Mouse (Mus musculus): ENCODE results near the gene Alyref2. TPM values are rescaled to one million over a fixed set of nuclear protein-coding genes. Genes with fewer than 3 reads are reported as not detected.

The Alyref2 gene
- polyA plus RNA-seq, 1 experiment from 2014 or later: 34.5 TPM

DNA sequence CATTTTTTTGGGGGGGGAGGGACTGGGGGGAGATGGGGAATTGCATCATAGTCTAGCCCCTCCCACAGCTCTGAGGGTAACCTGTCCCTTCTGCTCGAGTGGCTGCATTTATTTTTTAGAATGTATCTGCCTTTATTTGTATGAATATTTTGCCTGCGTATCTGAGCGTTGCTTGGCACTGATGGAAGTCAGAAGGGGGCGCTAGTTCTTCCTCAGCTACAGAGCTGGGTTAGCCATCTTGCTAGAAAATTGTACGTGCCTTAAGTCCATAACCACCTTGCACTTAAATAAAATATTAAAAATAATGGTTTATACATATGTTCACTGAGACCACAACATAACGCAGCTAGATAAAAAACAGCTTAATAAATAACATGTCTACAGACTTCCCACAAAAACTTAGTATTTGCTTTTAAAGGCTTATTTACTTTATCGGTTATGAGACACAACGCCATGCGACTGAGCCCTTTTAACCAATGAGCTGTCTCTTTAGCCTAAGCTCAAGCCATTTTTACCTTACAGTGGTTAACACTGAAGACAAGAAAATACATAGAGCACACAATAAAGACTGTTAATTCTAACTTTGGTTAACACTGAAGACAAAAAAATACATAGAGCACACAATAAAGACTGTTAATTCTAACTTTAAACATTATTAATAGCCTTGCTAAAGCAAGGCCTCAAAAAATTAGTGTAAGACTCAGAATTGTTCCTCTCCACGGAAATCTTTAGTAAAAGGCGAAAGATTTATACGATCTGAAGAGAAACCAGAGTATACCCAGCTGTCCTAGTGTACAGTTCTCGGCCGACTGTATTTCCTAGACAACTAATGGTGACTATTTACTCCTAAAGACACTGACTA, 659 bp upstream of the Alyref2 start:
- ATAC-seq (ENCODE audit: low FRiP score): peak; percentile 89

DNA sequence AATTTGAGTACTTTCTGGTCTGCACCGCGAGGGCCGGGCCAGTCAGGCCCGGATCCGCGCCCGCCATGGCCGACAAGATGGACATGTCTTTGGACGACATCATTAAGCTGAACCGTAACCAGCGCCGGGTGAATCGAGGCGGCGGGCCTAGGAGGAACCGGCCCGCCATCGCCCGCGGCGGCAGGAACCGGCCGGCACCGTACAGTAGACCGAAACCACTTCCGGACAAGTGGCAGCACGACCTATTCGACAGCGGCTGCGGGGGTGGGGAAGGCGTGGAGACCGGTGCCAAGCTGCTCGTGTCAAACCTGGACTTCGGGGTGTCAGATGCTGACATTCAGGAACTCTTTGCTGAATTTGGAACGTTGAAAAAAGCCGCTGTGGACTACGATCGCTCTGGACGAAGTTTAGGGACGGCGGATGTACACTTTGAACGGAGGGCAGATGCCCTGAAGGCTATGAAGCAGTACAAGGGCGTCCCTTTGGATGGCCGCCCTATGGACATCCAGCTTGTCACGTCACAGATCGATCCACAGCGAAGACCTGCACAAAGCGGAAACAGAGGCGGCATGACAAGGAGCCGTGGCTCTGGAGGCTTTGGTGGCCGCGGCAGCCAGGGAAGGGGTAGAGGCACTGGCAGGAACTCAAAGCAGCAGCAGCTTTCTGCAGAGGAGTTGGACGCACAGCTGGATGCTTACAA, 464 bp downstream of the Alyref2 start:
- WGBS: under 1% methylated on average over 53 of the region's 53 CpGs
- ATAC-seq (ENCODE audit: low FRiP score): peak; percentile 80
- Histone ChIP-seq H3K4me3 (peak overlapping the region; percentile 66), H3K27ac (peak overlapping the region; percentile 96), H3K9me3 (no peaks in the 10 kb centered on the region), H3K4me2 (peak overlapping the region; percentile 66), H3K36me3 (peaks cover 16% of the 10 kb centered on the region), H3K9ac (peak overlapping the region; percentile 87), H3K4me1 (replicated peaks) (peaks cover 20% of the 10 kb centered on the region), H3K27me3 (no peaks in the 10 kb centered on the region)

More for the DNA sequence above, 659 bp upstream of the Alyref2 start:
- Histone ChIP-seq H3K4me3 (peak overlapping the region; percentile 66), H3K27ac (peak overlapping the region; percentile 96), H3K27me3 (no peaks in the 10 kb centered on the region), H3K4me1 (replicated peaks) (peaks cover 20% of the 10 kb centered on the region), H3K4me2 (peak overlapping the region; percentile 66), H3K36me3 (peaks cover 16% of the 10 kb centered on the region), H3K9me3 (no peaks in the 10 kb centered on the region), H3K9ac (peak overlapping the region; percentile 51; the same call in 1 of the 2 replicates)
- under 1% methylated on average over 14 of the region's 14 CpGs for WGBS

DNA sequence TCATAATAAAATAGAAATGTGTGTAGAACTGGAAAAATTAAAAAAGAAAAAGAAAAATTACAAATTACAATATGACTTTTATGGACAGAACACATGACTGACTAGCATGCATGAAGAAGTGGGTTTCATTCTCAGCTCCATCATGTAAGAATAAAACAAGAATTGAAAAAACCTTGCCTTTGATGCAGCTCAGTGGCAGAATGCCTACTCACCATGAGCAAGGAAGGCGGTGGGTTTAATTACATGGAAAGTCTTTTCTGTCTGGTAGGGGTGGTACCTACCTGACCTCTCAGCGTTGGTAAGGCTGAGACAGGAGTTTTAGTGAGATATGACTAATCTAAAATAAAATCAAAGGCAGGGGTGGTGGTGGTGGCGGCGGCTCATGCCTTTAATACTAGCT, 1.3 kb downstream of the Alyref2 start:
- WGBS: 73% methylated on average over 4 of the region's 4 CpGs
- ATAC-seq (ENCODE audit: low FRiP score): no peak

DNA sequence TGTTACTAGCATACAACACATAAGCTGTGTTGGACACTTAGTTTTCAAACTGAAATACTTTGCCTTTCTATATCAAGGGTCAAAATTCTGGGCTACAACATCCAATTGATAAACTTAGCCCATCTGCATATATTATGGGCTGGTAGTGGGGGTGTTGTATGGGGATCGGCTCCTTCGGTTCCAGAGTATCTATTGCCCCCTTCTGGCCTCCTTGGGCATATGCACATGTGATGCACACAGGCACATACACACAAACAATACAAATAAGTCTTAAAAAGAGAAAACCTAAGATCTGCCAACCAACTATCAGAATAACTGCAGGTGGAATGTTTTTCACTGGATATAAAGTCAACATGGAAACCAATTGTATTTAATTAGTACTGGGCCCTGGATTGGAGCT, 10.0 kb downstream of the Alyref2 start:
- no peaks in the 10 kb centered on the region for H3K4me1 ChIP-seq (replicated peaks)
- no peak overlapping the region for H3K27ac ChIP-seq
- 87% methylated on average over 2 of the region's 2 CpGs for WGBS
- H3K4me3 ChIP-seq: no peak overlapping the region
- H3K9ac ChIP-seq: no peak overlapping the region
- H3K4me2 ChIP-seq: no peak overlapping the region
- no peaks in the 10 kb centered on the region for H3K27me3 ChIP-seq
- H3K9me3 ChIP-seq: no peaks in the 10 kb centered on the region
- ATAC-seq (ENCODE audit: low FRiP score): no peak
- no peaks in the 10 kb centered on the region for H3K36me3 ChIP-seq

More for the DNA sequence above, 1.3 kb downstream of the Alyref2 start:
- H3K4me3 ChIP-seq: peak overlapping the region; percentile 66
- peaks cover 20% of the 10 kb centered on the region for H3K4me1 ChIP-seq (replicated peaks)
- H3K36me3 ChIP-seq: peaks cover 16% of the 10 kb centered on the region
- H3K9me3 ChIP-seq: no peaks in the 10 kb centered on the region
- peak overlapping the region; percentile 66 for H3K4me2 ChIP-seq
- no peaks in the 10 kb centered on the region for H3K27me3 ChIP-seq
- no peak overlapping the region for H3K27ac ChIP-seq
- peak overlapping the region; percentile 69 for H3K9ac ChIP-seq

DNA sequence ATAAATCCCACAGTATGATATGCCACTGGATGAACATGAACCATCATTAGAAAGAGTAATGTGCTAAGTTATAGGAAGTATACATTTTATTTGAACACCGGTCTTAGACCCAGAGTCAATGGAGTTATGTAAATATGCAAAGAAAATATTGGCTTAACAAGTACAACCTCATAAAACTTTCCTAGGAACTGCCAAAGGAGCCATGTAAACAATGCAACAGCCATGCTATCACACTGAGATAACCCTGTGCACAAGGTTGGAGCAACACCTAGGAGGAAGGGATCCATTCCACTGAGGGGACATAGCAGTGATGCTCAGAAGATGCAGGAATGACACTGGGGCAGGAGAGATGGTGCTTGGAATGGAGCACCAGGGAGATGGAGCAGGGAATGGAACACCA, 10.5 kb downstream of the Alyref2 start:
- H3K4me2 ChIP-seq: no peak overlapping the region
- no peaks in the 10 kb centered on the region for H3K4me1 ChIP-seq (replicated peaks)
- no peak overlapping the region for H3K9ac ChIP-seq
- WGBS: 94% methylated on average over 1 of the region's 1 CpGs
- H3K9me3 ChIP-seq: no peaks in the 10 kb centered on the region
- H3K36me3 ChIP-seq: no peaks in the 10 kb centered on the region
- no peak overlapping the region for H3K27ac ChIP-seq
- H3K4me3 ChIP-seq: no peak overlapping the region
- ATAC-seq (ENCODE audit: low FRiP score): no peak
- H3K27me3 ChIP-seq: no peaks in the 10 kb centered on the region

DNA sequence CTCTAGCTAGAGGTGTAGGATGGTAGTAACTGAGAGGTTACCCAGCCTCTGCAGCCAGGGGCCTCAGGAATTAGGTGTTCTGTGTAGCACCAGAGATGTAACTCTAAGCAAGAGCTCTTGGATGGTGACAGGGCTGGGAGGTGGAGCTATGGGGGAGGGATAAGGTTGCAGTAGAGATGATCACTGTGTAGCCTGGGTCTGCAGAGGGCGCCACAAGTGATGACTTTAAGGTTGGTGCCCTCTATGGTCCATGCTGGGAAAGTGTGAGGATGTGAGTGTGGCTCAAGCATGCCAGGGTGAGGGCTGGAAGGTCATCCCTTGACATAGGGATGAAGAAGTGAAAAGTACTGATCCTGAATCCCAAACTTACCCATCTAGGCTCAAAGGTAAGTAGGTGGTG, 11.8 kb downstream of the Alyref2 start:
- no peak for ATAC-seq (ENCODE audit: low FRiP score)
- H3K9me3 ChIP-seq: no peaks in the 10 kb centered on the region
- no peaks in the 10 kb centered on the region for H3K36me3 ChIP-seq
- 18% methylated on average over 1 of the region's 1 CpGs for WGBS
- no peak overlapping the region for H3K27ac ChIP-seq
- no peaks in the 10 kb centered on the region for H3K27me3 ChIP-seq
- no peaks in the 10 kb centered on the region for H3K4me1 ChIP-seq (replicated peaks)
- no peak overlapping the region for H3K9ac ChIP-seq
- H3K4me3 ChIP-seq: no peak overlapping the region
- H3K4me2 ChIP-seq: no peak overlapping the region

DNA sequence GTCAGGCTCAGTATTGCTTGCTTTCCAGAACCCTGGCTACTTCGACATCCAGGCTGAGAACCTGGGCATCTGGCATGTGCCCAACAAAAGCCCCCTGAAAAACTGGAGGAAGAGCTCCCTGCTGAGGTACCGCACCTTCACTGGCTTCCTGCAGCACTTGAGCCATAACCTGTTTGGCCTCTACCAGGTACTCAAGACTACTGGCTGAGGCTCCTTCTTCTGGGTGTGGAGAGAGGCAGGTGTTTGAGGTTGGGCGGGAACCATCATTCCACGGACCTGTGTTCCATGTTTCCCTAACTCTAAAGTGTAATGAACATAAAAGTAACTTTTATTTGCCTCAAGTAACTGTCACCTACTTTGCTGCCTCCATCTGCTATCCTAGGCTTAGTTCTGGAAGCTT, 12.3 kb downstream of the Alyref2 start:
- no peaks in the 10 kb centered on the region for H3K4me1 ChIP-seq (replicated peaks)
- H3K9ac ChIP-seq: no peak overlapping the region
- WGBS: 89% methylated on average over 4 of the region's 4 CpGs
- no peak for ATAC-seq (ENCODE audit: low FRiP score)
- H3K4me3 ChIP-seq: no peak overlapping the region
- H3K36me3 ChIP-seq: no peaks in the 10 kb centered on the region
- no peak overlapping the region for H3K27ac ChIP-seq
- no peaks in the 10 kb centered on the region for H3K27me3 ChIP-seq
- H3K4me2 ChIP-seq: no peak overlapping the region
- no peaks in the 10 kb centered on the region for H3K9me3 ChIP-seq

DNA sequence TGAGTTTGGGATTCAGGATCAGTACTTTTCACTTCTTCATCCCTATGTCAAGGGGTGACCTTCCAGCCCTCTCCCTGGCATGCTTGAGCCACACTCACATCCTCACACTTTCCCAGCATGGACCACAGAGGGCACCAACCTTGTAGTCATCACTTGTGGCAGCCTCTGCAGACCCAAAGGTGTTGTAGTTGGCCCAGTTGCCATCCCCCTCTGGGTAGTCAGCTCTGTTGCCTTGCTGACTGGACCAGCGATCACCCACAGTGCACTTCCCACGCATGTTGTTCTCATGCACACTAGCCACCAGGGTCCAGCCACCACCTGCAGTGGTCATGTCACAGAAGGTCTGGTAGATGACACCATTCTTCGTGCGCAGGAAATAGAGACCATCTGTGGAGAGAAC, 28.1 kb downstream of the Alyref2 start:
- Histone ChIP-seq H3K9me3 (no peaks in the 10 kb centered on the region), H3K9ac (no peak overlapping the region), H3K4me1 (replicated peaks) (no peaks in the 10 kb centered on the region), H3K27ac (no peak overlapping the region), H3K4me2 (no peak overlapping the region), H3K4me3 (no peak overlapping the region), H3K27me3 (no peaks in the 10 kb centered on the region), H3K36me3 (no peaks in the 10 kb centered on the region)
- ATAC-seq (ENCODE audit: low FRiP score): no peak
- 91% methylated on average over 4 of the region's 4 CpGs for WGBS

DNA sequence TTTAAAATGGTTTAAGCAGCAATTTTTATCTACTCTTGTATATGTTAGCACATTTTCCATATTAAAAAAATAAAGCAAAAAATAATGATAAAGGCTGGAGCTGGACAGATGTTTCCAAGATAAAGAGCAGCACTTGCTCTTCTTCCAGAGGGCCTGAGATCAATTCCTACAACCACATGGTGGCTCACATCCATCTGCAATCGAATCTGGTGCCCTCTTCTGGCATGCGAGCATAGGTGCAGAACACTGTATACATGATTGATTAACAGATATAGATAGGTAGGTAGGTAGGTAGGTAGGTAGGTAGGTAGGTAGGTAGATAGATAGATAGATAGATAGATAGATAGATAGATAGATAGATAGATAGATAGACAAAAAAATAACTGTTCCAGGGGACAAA, 29.6 kb downstream of the Alyref2 start:
- Histone ChIP-seq H3K4me3 (no peak overlapping the region), H3K4me2 (no peak overlapping the region), H3K9me3 (no peaks in the 10 kb centered on the region), H3K9ac (no peak overlapping the region), H3K36me3 (no peaks in the 10 kb centered on the region), H3K27ac (no peak overlapping the region), H3K4me1 (replicated peaks) (no peaks in the 10 kb centered on the region), H3K27me3 (no peaks in the 10 kb centered on the region)
- 63% methylated on average over 2 of the region's 2 CpGs for WGBS
- ATAC-seq (ENCODE audit: low FRiP score): no peak

DNA sequence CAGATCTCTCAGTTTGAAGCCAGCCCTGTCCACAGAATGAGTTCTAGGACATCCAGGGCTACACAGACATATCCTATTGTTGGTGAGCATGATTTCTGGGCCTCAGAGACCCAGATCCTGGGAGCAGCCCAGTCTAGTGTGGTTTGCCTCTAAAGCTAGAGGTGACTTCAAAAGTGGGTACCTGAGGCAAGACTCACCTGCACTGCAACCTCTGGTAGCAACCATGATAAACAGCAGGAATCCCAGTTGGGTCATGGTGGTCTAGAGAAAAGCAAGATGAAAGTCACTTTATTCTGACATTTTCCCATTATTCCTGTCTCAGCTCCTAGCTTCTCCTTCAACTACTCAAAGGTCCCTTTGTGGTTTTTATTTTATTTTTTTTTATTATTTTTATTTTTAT, 31.3 kb downstream of the Alyref2 start:
- H3K9ac ChIP-seq: no peak overlapping the region
- H3K27ac ChIP-seq: no peak overlapping the region
- H3K9me3 ChIP-seq: no peaks in the 10 kb centered on the region
- no peaks in the 10 kb centered on the region for H3K4me1 ChIP-seq (replicated peaks)
- no peaks in the 10 kb centered on the region for H3K36me3 ChIP-seq
- H3K27me3 ChIP-seq: no peaks in the 10 kb centered on the region
- no peak overlapping the region for H3K4me2 ChIP-seq
- no peak overlapping the region for H3K4me3 ChIP-seq
- ATAC-seq (ENCODE audit: low FRiP score): no peak

DNA sequence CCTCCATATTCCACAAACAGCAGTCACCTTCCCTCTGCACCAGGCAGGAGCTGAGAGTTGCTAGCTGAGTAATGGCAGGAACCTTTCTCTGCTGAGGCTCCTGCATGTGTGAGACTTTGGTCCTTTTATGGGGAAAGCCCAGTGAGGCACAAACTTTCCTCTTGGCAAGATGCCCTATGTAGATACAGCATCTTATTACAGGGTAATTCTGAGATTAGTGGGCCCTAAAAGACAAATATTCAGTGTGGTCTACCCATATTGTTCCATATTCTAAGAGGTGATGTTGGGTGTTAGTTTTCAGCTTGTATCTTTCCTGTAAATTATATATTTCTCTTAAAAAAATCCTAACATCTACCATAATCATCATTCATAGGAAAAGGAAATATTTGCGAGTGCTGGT, 31.9 kb downstream of the Alyref2 start, which contains the start of gene Itln1:
TSS of gene Itln1 (minus strand) at position 101 of the 400 bp plus-strand sequence.
- ATAC-seq (ENCODE audit: low FRiP score): no peak
- WGBS: 100% methylated on average over 1 of the region's 1 CpGs
- no peak within 1 kb of the TSS for H3K9ac ChIP-seq
- no peak within 1 kb of the TSS for H3K4me2 ChIP-seq
- H3K27ac ChIP-seq: no peak within 1 kb of the TSS
- no peaks in the 10 kb centered on the region for H3K36me3 ChIP-seq
- no peak within 1 kb of the TSS for H3K4me3 ChIP-seq
- no peaks in the 10 kb centered on the region for H3K27me3 ChIP-seq
- H3K4me1 ChIP-seq (replicated peaks): no peaks in the 10 kb centered on the region
- no peaks in the 10 kb centered on the region for H3K9me3 ChIP-seq

DNA sequence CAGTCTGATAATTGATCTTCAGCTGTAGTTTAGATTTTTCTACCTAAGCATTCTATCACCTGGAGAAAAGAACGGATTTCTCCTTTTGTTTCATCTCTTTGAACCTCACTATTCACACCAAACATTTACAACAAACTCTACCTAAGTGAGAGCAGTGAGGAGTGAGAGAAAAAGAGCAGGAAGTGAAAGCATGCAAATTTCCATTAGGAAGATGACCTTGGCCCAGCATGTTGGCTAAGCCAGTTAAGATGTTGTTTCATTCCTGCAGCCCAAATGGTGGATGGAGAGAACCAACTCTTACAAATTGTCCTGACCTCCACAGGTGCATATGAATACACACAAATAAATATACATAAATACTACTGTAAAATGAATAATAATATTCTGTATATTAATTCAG, 37.4 kb downstream of the Alyref2 start:
- Histone ChIP-seq H3K9me3 (no peaks in the 10 kb centered on the region), H3K27ac (no peak overlapping the region), H3K4me2 (no peak overlapping the region), H3K27me3 (no peaks in the 10 kb centered on the region), H3K36me3 (no peaks in the 10 kb centered on the region), H3K4me1 (replicated peaks) (no peaks in the 10 kb centered on the region), H3K9ac (no peak overlapping the region), H3K4me3 (no peak overlapping the region)
- no peak for ATAC-seq (ENCODE audit: low FRiP score)
- WGBS: 87% methylated on average over 1 of the region's 1 CpGs

All from hindbrain, embryonic 13.5 days (tissue).